ENCODE assay signal across 9 mouse cellular contexts in the genomic region with DNA sequence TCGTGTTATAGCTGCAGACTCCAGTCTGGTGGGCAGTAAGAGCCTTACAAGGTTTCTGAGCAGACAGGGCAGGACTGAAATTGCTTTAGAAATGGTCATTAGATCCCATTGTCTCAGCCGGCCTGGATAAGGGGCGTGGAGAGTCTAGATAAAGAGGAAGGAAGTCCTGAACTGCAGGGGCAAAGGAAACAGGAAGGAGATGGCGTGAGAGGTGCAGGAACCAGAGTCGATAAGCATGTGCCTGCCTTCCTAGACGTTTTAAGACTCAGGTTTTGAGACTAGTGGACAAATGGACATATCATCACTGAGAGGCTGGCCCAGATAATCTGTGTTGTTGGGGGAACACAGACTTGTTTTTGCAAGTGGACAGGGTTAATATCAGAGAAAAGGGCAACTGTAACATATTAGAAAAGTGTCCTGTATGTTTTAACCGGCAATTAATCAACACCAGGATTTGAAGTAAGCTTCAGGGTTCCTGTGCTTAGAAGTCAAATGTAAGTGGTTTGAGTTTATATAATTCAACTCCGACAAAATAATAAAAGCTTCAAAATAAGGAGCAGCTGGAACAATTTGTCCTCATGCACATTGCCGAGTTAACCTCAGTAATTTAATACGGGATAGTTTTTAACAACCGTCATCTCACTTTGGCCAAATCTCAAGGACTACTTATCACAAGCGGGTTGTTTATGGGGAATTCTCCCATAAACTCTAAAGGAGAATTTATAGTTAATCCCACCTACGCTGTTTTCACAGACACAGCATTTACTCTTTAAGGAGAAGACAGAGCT.
DNase-seq lines count a peak whose midpoint lies in the region; ATAC-seq lines count a peak whose summit lies in the region.
"Had no signal": no experiment of that assay in that cellular context is flagged by ENCODE, and none has a peak within 500 bp of the region (broad histone marks: within the 10 kb centered on the region; RNA-seq: fewer than 3 reads in every experiment).

No protein-coding gene starts in this region.

- H3K36me3 ChIP-seq in hindbrain, embryonic 10.5 days, result no peaks in the 10 kb centered on the region
- H3K36me3 ChIP-seq in hindbrain, embryonic 11.5 days (ENCODE audit: control insufficient read depth, insufficient read depth, low read length), result no peaks in the 10 kb centered on the region
- H3K36me3 ChIP-seq in liver, embryonic 12.5 days, result no peaks in the 10 kb centered on the region
- H3K36me3 ChIP-seq in hindbrain, embryonic 14.5 days (replicated peaks; ENCODE audit: control insufficient read depth, insufficient read depth), result no peaks in the 10 kb centered on the region
- H3K36me3 ChIP-seq in hindbrain, embryonic 13.5 days, result no peaks in the 10 kb centered on the region

- WGBS in hindbrain, embryonic 10.5 days, result 68% methylated on average over 13 of the region's 13 CpGs
- 69% methylated on average over 13 of the region's 13 CpGs for WGBS in hindbrain, embryonic 11.5 days
- 30% methylated on average over 13 of the region's 13 CpGs for WGBS in liver, embryonic 12.5 days (ENCODE audit: insufficient replicate concordance)
- 61% methylated on average over 13 of the region's 13 CpGs for WGBS in hindbrain, embryonic 14.5 days
- 65% methylated on average over 13 of the region's 13 CpGs for WGBS in hindbrain, embryonic 13.5 days

- ATAC-seq in hindbrain, embryonic 11.5 days (ENCODE audit: low FRiP score), result no peak
- ATAC-seq in liver, embryonic 12.5 days, result peak; percentile 66
- ATAC-seq in hindbrain, embryonic 14.5 days (ENCODE audit: low FRiP score), result no peak
- ATAC-seq in hindbrain, embryonic 13.5 days (ENCODE audit: low FRiP score), result no peak

- peaks cover 17% of the 10 kb centered on the region for H3K4me1 ChIP-seq in hindbrain, embryonic 10.5 days (replicated peaks)
- H3K4me1 ChIP-seq in hindbrain, embryonic 11.5 days (replicated peaks; ENCODE audit: control insufficient read depth, insufficient read depth, low read length), result no peaks in the 10 kb centered on the region
- H3K4me1 ChIP-seq in liver, embryonic 12.5 days, result peaks cover 57% of the 10 kb centered on the region
- H3K4me1 ChIP-seq in hindbrain, embryonic 14.5 days (replicated peaks; ENCODE audit: control insufficient read depth, insufficient read depth, low read length), result peaks cover 30% of the 10 kb centered on the region
- peaks cover 41% of the 10 kb centered on the region for H3K4me1 ChIP-seq in hindbrain, embryonic 13.5 days (replicated peaks)

- no peaks in the 10 kb centered on the region for H3K9me3 ChIP-seq in hindbrain, embryonic 10.5 days
- no peaks in the 10 kb centered on the region for H3K9me3 ChIP-seq in hindbrain, embryonic 11.5 days (ENCODE audit: control insufficient read depth, low read length)
- no peaks in the 10 kb centered on the region for H3K9me3 ChIP-seq in liver, embryonic 12.5 days (replicated peaks)
- no peaks in the 10 kb centered on the region for H3K9me3 ChIP-seq in hindbrain, embryonic 14.5 days (ENCODE audit: control insufficient read depth, low read length)
- no peaks in the 10 kb centered on the region for H3K9me3 ChIP-seq in hindbrain, embryonic 13.5 days

- H3K4me2 ChIP-seq in hindbrain, embryonic 11.5 days (replicated peaks; ENCODE audit: low read depth, low read length), result no peak overlapping the region
- peak overlapping the region; percentile 60 for H3K4me2 ChIP-seq in liver, embryonic 12.5 days
- no peak overlapping the region; the same call in 1 of the 2 replicates for H3K4me2 ChIP-seq in hindbrain, embryonic 14.5 days (replicated peaks)
- H3K4me2 ChIP-seq in hindbrain, embryonic 13.5 days, result no peak overlapping the region

- no peaks in the 10 kb centered on the region for H3K27me3 ChIP-seq in hindbrain, embryonic 10.5 days (ENCODE audit: insufficient read depth, poor library complexity, severe bottlenecking)
- no peaks in the 10 kb centered on the region for H3K27me3 ChIP-seq in hindbrain, embryonic 11.5 days (ENCODE audit: control insufficient read depth, insufficient read depth, low read length)
- no peaks in the 10 kb centered on the region for H3K27me3 ChIP-seq in liver, embryonic 12.5 days (replicated peaks)
- no peaks in the 10 kb centered on the region for H3K27me3 ChIP-seq in hindbrain, embryonic 14.5 days (ENCODE audit: control insufficient read depth, insufficient read depth, low read length)
- no peaks in the 10 kb centered on the region for H3K27me3 ChIP-seq in hindbrain, embryonic 13.5 days
- H3K27me3 ChIP-seq: CH12.LX had no signal

- DNase-seq in hindbrain, embryonic 10.5 days (ENCODE audit: low spot score), result no peak
- DNase-seq in hindbrain, embryonic 11.5 days (ENCODE audit: low spot score), result no peak
- peak; percentile 38 for DNase-seq in heart, postnatal 4 days
- peak; percentile 9 for DNase-seq in skeletal muscle tissue, adult 2 months (ENCODE audit: low read depth, low spot score)
- DNase-seq in hindbrain, embryonic 14.5 days (ENCODE audit: low spot score), result no peak
- DNase-seq in layer of hippocampus, postnatal 10 days (ENCODE audit: low spot score in 2 of 2), result no peak

- no peak overlapping the region for H3K4me3 ChIP-seq in hindbrain, embryonic 10.5 days
- no peak overlapping the region for H3K4me3 ChIP-seq in hindbrain, embryonic 11.5 days (ENCODE audit: low read depth, low read length)
- peak overlapping the region; percentile 22; the same call in 1 of the 2 replicates for H3K4me3 ChIP-seq in liver, embryonic 12.5 days
- no peak overlapping the region for H3K4me3 ChIP-seq in hindbrain, embryonic 14.5 days (replicated peaks; ENCODE audit: low read length)
- H3K4me3 ChIP-seq in hindbrain, embryonic 13.5 days, result no peak overlapping the region

- peak overlapping the region; percentile 47; the same call in 1 of the 2 replicates for H3K27ac ChIP-seq in hindbrain, embryonic 10.5 days
- no peak overlapping the region for H3K27ac ChIP-seq in hindbrain, embryonic 11.5 days (ENCODE audit: low read depth, low read length)
- H3K27ac ChIP-seq in liver, embryonic 12.5 days, result peak overlapping the region; percentile 66
- no peak overlapping the region for H3K27ac ChIP-seq in hindbrain, embryonic 14.5 days
- H3K27ac ChIP-seq in hindbrain, embryonic 13.5 days, result no peak overlapping the region

- no peak overlapping the region for H3K9ac ChIP-seq in hindbrain, embryonic 11.5 days (ENCODE audit: low read depth, low read length)
- peak overlapping the region; percentile 22; the same call in 1 of the 2 replicates for H3K9ac ChIP-seq in liver, embryonic 12.5 days
- no peak overlapping the region for H3K9ac ChIP-seq in hindbrain, embryonic 14.5 days
- no peak overlapping the region for H3K9ac ChIP-seq in hindbrain, embryonic 13.5 days

Comparison
In these comparisons a context has a peak if more than half of its experiments do, and no peak if none do; other contexts are left out.
1. H3K27ac ChIP-seq: peak in hindbrain, embryonic 10.5 days (single experiment) and liver, embryonic 12.5 days (single experiment); none in hindbrain, embryonic 11.5 days (single experiment), hindbrain, embryonic 14.5 days (single experiment) and hindbrain, embryonic 13.5 days (single experiment).
2. DNase-seq: peak in heart, postnatal 4 days (single experiment) and skeletal muscle tissue, adult 2 months (single experiment); none in hindbrain, embryonic 10.5 days (single experiment), hindbrain, embryonic 11.5 days (single experiment), hindbrain, embryonic 14.5 days (single experiment) and layer of hippocampus, postnatal 10 days (0 of 2).